Comparison of ENCODE assay signal across 8 mouse cellular contexts in the genomic region with DNA sequence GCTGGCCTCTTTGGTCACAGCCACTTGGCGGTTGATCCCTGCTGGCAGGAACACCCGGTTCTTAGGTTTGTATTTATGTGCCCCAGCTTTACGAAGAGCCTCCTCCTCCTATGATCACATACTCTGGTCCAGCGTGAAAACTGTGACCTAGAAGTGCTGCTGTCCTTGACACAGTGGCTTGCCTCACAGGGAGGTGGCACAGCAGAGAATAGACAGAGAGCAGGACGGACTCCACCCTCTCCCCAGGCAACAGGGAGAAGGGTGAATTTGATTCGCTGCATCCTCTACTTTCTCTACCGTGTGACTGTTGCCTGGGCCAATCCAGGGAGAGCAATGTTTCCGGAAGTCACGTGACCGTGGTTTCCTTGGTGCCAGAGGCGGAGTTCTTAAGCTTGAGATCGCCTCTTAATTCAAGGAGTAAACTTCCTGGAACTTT. TPM values are rescaled to one million over a fixed set of nuclear protein-coding genes. Genes with fewer than 3 reads are reported as not detected.
DNase-seq lines count a peak whose midpoint lies in the region; ATAC-seq lines count a peak whose summit lies in the region.

No protein-coding gene starts in this region.

- H3K27me3 ChIP-seq in forebrain, embryonic 16.5 days (replicated peaks; ENCODE audit: control insufficient read depth, insufficient read depth, low read length), result no peaks in the 10 kb centered on the region; the same call in 1 of the 2 replicates
- no peaks in the 10 kb centered on the region for H3K27me3 ChIP-seq in intestine, embryonic 15.5 days (replicated peaks)
- peaks cover under 1% of the 10 kb centered on the region; the same call in 1 of the 2 replicates for H3K27me3 ChIP-seq in liver, embryonic 11.5 days (replicated peaks; ENCODE audit: control insufficient read depth, insufficient read depth, low read length)

- DNase-seq in layer of hippocampus, adult 8-10 months (ENCODE audit: low spot score in 2 of 2), result peak; percentile 49 to 63
- DNase-seq in layer of hippocampus, postnatal 14 days (ENCODE audit: low spot score in 2 of 2), result no peak
- peak; percentile 78 for DNase-seq in adrenal gland, postnatal 25 days
- no peak for DNase-seq in liver, embryonic 11.5 days (ENCODE audit: low spot score)
- peak; percentile 61 to 62 for DNase-seq in monocyte, adult 2 months (ENCODE audit: low read depth in 1 of 2, low spot score in 2 of 2)
- DNase-seq in right cerebral cortex, postnatal 25 days, result no peak

- peak; percentile 68 for ATAC-seq in forebrain, embryonic 16.5 days
- ATAC-seq in intestine, embryonic 15.5 days, result peak; percentile 85
- peak; percentile 96 for ATAC-seq in liver, embryonic 11.5 days (replicated peaks; ENCODE audit: low FRiP score)

- WGBS in forebrain, embryonic 16.5 days, result 21% methylated on average over 12 of the region's 12 CpGs
- WGBS in intestine, embryonic 15.5 days, result 17% methylated on average over 12 of the region's 12 CpGs
- 18% methylated on average over 12 of the region's 12 CpGs for WGBS in liver, embryonic 11.5 days

- no peaks in the 10 kb centered on the region for H3K9me3 ChIP-seq in forebrain, embryonic 16.5 days (ENCODE audit: control insufficient read depth, low read length)
- H3K9me3 ChIP-seq in intestine, embryonic 15.5 days, result no peaks in the 10 kb centered on the region
- no peaks in the 10 kb centered on the region for H3K9me3 ChIP-seq in liver, embryonic 11.5 days (ENCODE audit: control insufficient read depth, low read length)

- no peak overlapping the region for H3K27ac ChIP-seq in forebrain, embryonic 16.5 days (ENCODE audit: low read length)
- H3K27ac ChIP-seq in intestine, embryonic 15.5 days, result peak overlapping the region; percentile 83
- peak overlapping the region; percentile 77 for H3K27ac ChIP-seq in liver, embryonic 11.5 days (ENCODE audit: low read depth, low read length)

- H3K36me3 ChIP-seq in forebrain, embryonic 16.5 days (ENCODE audit: control insufficient read depth, insufficient read depth), result no peaks in the 10 kb centered on the region
- no peaks in the 10 kb centered on the region for H3K36me3 ChIP-seq in intestine, embryonic 15.5 days
- peaks cover 8% of the 10 kb centered on the region for H3K36me3 ChIP-seq in liver, embryonic 11.5 days (ENCODE audit: control insufficient read depth, insufficient read depth, low read length)

- no peaks in the 10 kb centered on the region; the same call in 1 of the 2 replicates for H3K4me1 ChIP-seq in forebrain, embryonic 16.5 days (replicated peaks; ENCODE audit: control insufficient read depth, insufficient read depth, low read length)
- H3K4me1 ChIP-seq in intestine, embryonic 15.5 days (replicated peaks), result peaks cover 36% of the 10 kb centered on the region
- H3K4me1 ChIP-seq in liver, embryonic 11.5 days (replicated peaks; ENCODE audit: control insufficient read depth, insufficient read depth, low read length), result peaks cover 46% of the 10 kb centered on the region

- H3K4me2 ChIP-seq in forebrain, embryonic 16.5 days (ENCODE audit: low read length), result peak overlapping the region; percentile 33
- H3K4me2 ChIP-seq in intestine, embryonic 15.5 days (replicated peaks), result peak overlapping the region; percentile 48
- peak overlapping the region; percentile 53 for H3K4me2 ChIP-seq in liver, embryonic 11.5 days

- no peak overlapping the region for H3K9ac ChIP-seq in forebrain, embryonic 16.5 days (replicated peaks; ENCODE audit: low read depth, low read length)
- H3K9ac ChIP-seq in intestine, embryonic 15.5 days, result no peak overlapping the region
- peak overlapping the region; percentile 53 for H3K9ac ChIP-seq in liver, embryonic 11.5 days (ENCODE audit: low read depth, low read length)

- no peak overlapping the region for H3K4me3 ChIP-seq in forebrain, embryonic 16.5 days (replicated peaks; ENCODE audit: low read length)
- peak overlapping the region; percentile 5; the same call in 1 of the 2 replicates for H3K4me3 ChIP-seq in intestine, embryonic 15.5 days (replicated peaks)
- H3K4me3 ChIP-seq in liver, embryonic 11.5 days (ENCODE audit: low read depth, low read length), result peak overlapping the region; percentile 6; the same call in 1 of the 2 replicates

RNA-seq across cellular contexts. Expression of gene Prr15l, which starts 7.0 kb away (rescaled TPM):
- total RNA-seq in layer of hippocampus, adult 8-10 months (2022), result not detected
- total RNA-seq in layer of hippocampus, postnatal 14 days (2021), result not detected
- total RNA-seq in adrenal gland, postnatal 25 days (2021), result 0.27 and 0.76 TPM in 2 replicates
- polyA plus RNA-seq in forebrain, embryonic 16.5 days (2015; fragmentation: Nextera tagmentation; extraction: Ambion mirVana), result 0.19 and 0.27 TPM in 2 replicates
- 84.7 and 86.9 TPM in 2 replicates for polyA plus RNA-seq in intestine, embryonic 15.5 days (2015; fragmentation: Nextera tagmentation; extraction: Ambion mirVana)
- polyA plus RNA-seq in liver, embryonic 11.5 days (2014; fragmentation: Nextera tagmentation; extraction: Ambion mirVana), result 1.8 and 2.2 TPM in 2 replicates

RNA-seq across cellular contexts. Expression of gene Pnpo, which starts 8.8 kb away (rescaled TPM):
- 10 to 100 TPM; 38.1 to 41.5 (median 39.6) TPM for total RNA-seq in layer of hippocampus, adult 8-10 months (2022)
- 10 to 100 TPM; 33.0 to 36.7 TPM for total RNA-seq in layer of hippocampus, postnatal 14 days (2021)
- total RNA-seq in adrenal gland, postnatal 25 days (2021), result 32.0 and 36.3 TPM in 2 replicates
- polyA plus RNA-seq in forebrain, embryonic 16.5 days (2015; fragmentation: Nextera tagmentation; extraction: Ambion mirVana), result 21.7 and 22.8 TPM in 2 replicates
- 81.9 and 92.8 TPM in 2 replicates for polyA plus RNA-seq in intestine, embryonic 15.5 days (2015; fragmentation: Nextera tagmentation; extraction: Ambion mirVana)
- 206 and 226 TPM in 2 replicates for polyA plus RNA-seq in liver, embryonic 11.5 days (2014; fragmentation: Nextera tagmentation; extraction: Ambion mirVana)

RNA-seq across cellular contexts. Expression of gene Cdk5rap3, which starts 18.6 kb away (rescaled TPM):
- total RNA-seq in layer of hippocampus, adult 8-10 months (2022), result 10 to 100 TPM; 33.9 to 49.1 (median 44.8) TPM
- total RNA-seq in layer of hippocampus, postnatal 14 days (2021), result 10 to 100 TPM; 41.2 to 47.2 TPM
- 50.1 and 62.8 TPM in 2 replicates for total RNA-seq in adrenal gland, postnatal 25 days (2021)
- polyA plus RNA-seq in forebrain, embryonic 16.5 days (2015; fragmentation: Nextera tagmentation; extraction: Ambion mirVana), result 103 and 106 TPM in 2 replicates
- polyA plus RNA-seq in intestine, embryonic 15.5 days (2015; fragmentation: Nextera tagmentation; extraction: Ambion mirVana), result 64.2 and 66.7 TPM in 2 replicates
- 69.6 and 71.3 TPM in 2 replicates for polyA plus RNA-seq in liver, embryonic 11.5 days (2014; fragmentation: Nextera tagmentation; extraction: Ambion mirVana)

RNA-seq across cellular contexts. Expression of gene Sp2, which starts 47.8 kb away (rescaled TPM):
- total RNA-seq in layer of hippocampus, adult 8-10 months (2022), result 10 to 100 TPM in 3 of 4 experiments, 1 to 10 TPM in 1; 9.6 to 14.2 (median 11.8) TPM
- total RNA-seq in layer of hippocampus, postnatal 14 days (2021), result 10 to 100 TPM; 12.3 to 13.5 TPM
- 18.2 and 18.8 TPM in 2 replicates for total RNA-seq in adrenal gland, postnatal 25 days (2021)
- polyA plus RNA-seq in forebrain, embryonic 16.5 days (2015; fragmentation: Nextera tagmentation; extraction: Ambion mirVana), result 16.2 and 16.3 TPM in 2 replicates
- 13.3 and 15.1 TPM in 2 replicates for polyA plus RNA-seq in intestine, embryonic 15.5 days (2015; fragmentation: Nextera tagmentation; extraction: Ambion mirVana)
- polyA plus RNA-seq in liver, embryonic 11.5 days (2014; fragmentation: Nextera tagmentation; extraction: Ambion mirVana), result 18.3 and 18.9 TPM in 2 replicates

Comparison
In these comparisons a context has a peak if more than half of its experiments do, and no peak if none do; other contexts are left out.
1. DNase-seq: peak in layer of hippocampus, adult 8-10 months (2 of 2), adrenal gland, postnatal 25 days (single experiment) and monocyte, adult 2 months (2 of 2); none in layer of hippocampus, postnatal 14 days (0 of 2), liver, embryonic 11.5 days (single experiment) and right cerebral cortex, postnatal 25 days (single experiment).
2. Peak in every context shown above with its lines, with median percentiles within 50 percentile points of each other: ATAC-seq and H3K4me2 ChIP-seq.